Mouse (Mus musculus) limb, embryonic 11.5 days (tissue): ENCODE data around the gene Hdac1. TPM values are rescaled to one million over a fixed set of nuclear protein-coding genes. Genes with fewer than 3 reads are reported as not detected.

Source experiments
- ATAC-seq: fragments of 200-750 bp; cut with Nextera tagmentation; 2 replicates; pipeline ENCODE4 v1.8.0; 2017; ENCODE audit warnings: low read depth; ENCODE audit not compliant: insufficient number of reproducible peaks, low FRiP score, low TSS enrichment
- DNase-seq: peaks from one replicate; pipeline ENCODE4 v3.0.0-alpha.2; 2015; ENCODE audit warnings: low spot score
- H3K27ac ChIP-seq: fragments of 300-500 bp; sonication (generic); replicated peaks from 2 replicates; pipeline ENCODE4 v1.5.1; 2014; ENCODE audit warnings: low read depth, mild to moderate bottlenecking, low read length
- H3K27me3 ChIP-seq: fragments of 300-500 bp; sonication (generic); 2 replicates; pipeline ENCODE4 v1.6.1; 2014; ENCODE audit warnings: mild to moderate bottlenecking, low read length, mixed read lengths; ENCODE audit not compliant: control insufficient read depth, insufficient read depth
- H3K36me3 ChIP-seq: fragments of 300-500 bp; sonication (generic); 2 replicates; pipeline ENCODE4 v1.6.1; 2014; ENCODE audit warnings: mild to moderate bottlenecking, low read length, moderate library complexity, mixed read lengths; ENCODE audit not compliant: control insufficient read depth, insufficient read depth
- H3K4me1 ChIP-seq: fragments of 300-500 bp; sonication (generic); 2 replicates; pipeline ENCODE4 v1.6.1; 2014; ENCODE audit warnings: low read length, mixed read lengths; ENCODE audit not compliant: control insufficient read depth, insufficient read depth
- H3K4me2 ChIP-seq: fragments of 300-500 bp; sonication (generic); 2 replicates; pipeline ENCODE4 v1.6.1; 2014; ENCODE audit warnings: low read depth, mild to moderate bottlenecking, moderate library complexity; ENCODE audit not compliant: severe bottlenecking
- H3K4me3 ChIP-seq: fragments of 300-500 bp; sonication (generic); 2 replicates; pipeline ENCODE4 v1.5.1; 2014; ENCODE audit warnings: low read depth, low read length
- H3K9ac ChIP-seq: fragments of 300-500 bp; sonication (generic); 2 replicates; pipeline ENCODE4 v1.6.1; 2014; ENCODE audit warnings: mild to moderate bottlenecking, low read length
- H3K9me3 ChIP-seq: fragments of 300-500 bp; sonication (generic); 2 replicates; pipeline ENCODE4 v1.6.1; 2016; ENCODE audit warnings: low read length; ENCODE audit not compliant: control insufficient read depth
- WGBS: fragments of 180-500 bp; shearing (Covaris S2); extraction: QIAGEN DNeasy Blood & Tissue Kit; methylation state at CpG from one replicate; pipeline ENCODE4 v1.1.7; 2014; 5-methylcytosine and 5-hydroxymethylcytosine counted together
- polyA plus RNA-seq: library from polyadenylated mRNA; unstranded; fragments of >200 nt; fragmentation: Nextera tagmentation; extraction: Ambion mirVana; gene quantifications from 2 replicates; pipeline ENCODE4 v1.2.1, GENCODE M21; 2014

Gene Hdac1
- polyA plus RNA-seq, 1 experiment from 2014 or later: 309 TPM

DNA sequence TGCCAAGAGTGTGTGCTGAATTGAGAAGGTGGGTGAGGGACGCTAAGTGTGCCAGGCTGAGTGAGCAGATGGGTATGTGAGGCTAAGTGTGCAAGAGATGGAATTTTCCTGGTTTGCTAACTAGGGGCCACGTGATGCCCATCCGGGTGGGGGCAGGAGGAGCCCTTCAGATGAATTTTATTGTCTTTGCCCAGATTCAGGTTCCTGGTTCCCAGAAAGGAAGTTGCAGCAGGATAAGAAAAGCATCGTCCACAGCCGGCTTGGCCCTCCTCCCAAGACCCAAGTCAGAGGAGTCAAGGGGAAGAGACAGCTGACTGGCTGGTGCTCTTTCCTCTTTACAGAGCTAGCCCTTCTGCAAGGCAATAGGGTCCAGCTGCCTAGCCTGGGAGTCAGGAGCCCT lies 36.0 kb upstream of the Hdac1 start, which contains the start of gene Fam167b:
Fam167b (minus strand) TSS at position 84 of the 400 bp plus-strand sequence.
- no peak within 1 kb of the TSS; the same call in 1 of the 2 replicates for H3K9ac ChIP-seq
- H3K4me3 ChIP-seq: no peak within 1 kb of the TSS
- H3K4me1 ChIP-seq: peaks cover 11% of the 10 kb centered on the region; the same call in 1 of the 2 replicates
- ATAC-seq (no peak), DNase-seq (no peak)
- WGBS: 90% methylated on average over 5 of the region's 5 CpGs
- H3K36me3 ChIP-seq: no peaks in the 10 kb centered on the region
- no peak within 1 kb of the TSS for H3K27ac ChIP-seq
- H3K9me3 ChIP-seq: no peaks in the 10 kb centered on the region
- H3K27me3 ChIP-seq: no peaks in the 10 kb centered on the region
- H3K4me2 ChIP-seq: no peak within 1 kb of the TSS

DNA sequence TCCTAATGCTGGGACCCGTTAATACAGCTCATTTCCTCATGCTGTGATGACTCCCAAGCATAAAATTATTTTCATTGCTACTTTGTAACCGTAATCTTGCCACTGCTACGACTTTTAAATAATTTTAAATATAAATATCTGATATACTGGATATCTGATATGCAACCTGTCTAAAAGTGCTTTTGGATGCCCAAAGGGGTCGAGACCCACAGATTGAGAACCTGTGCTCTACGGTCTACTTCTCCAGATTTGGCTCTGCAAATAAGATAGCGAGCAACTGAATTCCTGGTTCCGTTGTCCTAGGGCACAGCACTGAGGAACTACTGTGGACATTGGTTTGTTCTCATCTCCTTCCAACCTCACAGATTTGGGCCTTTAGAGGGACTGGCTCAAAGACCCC lies 35.2 kb upstream of the Hdac1 start:
- Histone ChIP-seq H3K36me3 (no peaks in the 10 kb centered on the region), H3K27me3 (no peaks in the 10 kb centered on the region), H3K9me3 (no peaks in the 10 kb centered on the region), H3K27ac (no peak overlapping the region), H3K4me2 (no peak overlapping the region), H3K4me1 (peaks cover 11% of the 10 kb centered on the region; the same call in 1 of the 2 replicates), H3K4me3 (no peak overlapping the region), H3K9ac (no peak overlapping the region)
- ATAC-seq: no peak
- WGBS: 86% methylated on average over 7 of the region's 7 CpGs
- DNase-seq: no peak

DNA sequence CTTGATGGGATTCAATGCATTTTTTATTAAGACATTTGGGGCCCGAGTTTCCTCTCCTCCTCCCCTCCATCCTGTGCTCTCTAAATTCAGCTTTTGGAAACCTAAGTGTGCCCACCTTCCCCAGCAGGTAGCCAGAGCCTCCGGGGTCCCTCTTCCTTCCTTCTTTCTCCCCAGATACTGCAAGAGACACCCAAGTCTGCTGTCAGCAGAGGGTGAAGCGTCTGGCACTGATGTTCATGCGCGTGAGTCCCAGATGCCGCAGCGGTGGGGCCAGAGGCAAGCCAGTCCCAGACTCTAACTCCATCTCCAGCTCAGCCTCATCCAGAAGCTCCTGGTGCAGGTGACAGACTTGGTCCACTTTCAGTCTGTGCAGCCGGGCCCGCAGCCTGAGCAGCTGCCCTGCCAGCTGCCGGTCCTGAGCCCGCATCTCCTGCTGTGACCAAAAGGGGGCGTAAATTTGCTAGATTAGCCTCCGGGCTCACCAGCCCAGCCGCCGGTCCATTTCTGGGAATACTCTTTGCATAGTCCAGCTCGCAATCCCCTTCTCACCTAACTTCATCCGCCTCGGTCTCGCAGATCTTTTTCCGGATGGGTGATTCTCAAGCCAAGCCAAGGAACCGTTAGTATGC lies 34.5 kb upstream of the Hdac1 start:
- Histone ChIP-seq H3K9ac (peak overlapping the region; percentile 30), H3K27me3 (no peaks in the 10 kb centered on the region), H3K36me3 (no peaks in the 10 kb centered on the region), H3K4me2 (no peak overlapping the region), H3K4me3 (no peak overlapping the region), H3K27ac (no peak overlapping the region), H3K4me1 (peaks cover 11% of the 10 kb centered on the region; the same call in 1 of the 2 replicates), H3K9me3 (no peaks in the 10 kb centered on the region)
- WGBS: 40% methylated on average over 21 of the region's 21 CpGs
- DNase-seq (peak; percentile 76), ATAC-seq (no peak)

DNA sequence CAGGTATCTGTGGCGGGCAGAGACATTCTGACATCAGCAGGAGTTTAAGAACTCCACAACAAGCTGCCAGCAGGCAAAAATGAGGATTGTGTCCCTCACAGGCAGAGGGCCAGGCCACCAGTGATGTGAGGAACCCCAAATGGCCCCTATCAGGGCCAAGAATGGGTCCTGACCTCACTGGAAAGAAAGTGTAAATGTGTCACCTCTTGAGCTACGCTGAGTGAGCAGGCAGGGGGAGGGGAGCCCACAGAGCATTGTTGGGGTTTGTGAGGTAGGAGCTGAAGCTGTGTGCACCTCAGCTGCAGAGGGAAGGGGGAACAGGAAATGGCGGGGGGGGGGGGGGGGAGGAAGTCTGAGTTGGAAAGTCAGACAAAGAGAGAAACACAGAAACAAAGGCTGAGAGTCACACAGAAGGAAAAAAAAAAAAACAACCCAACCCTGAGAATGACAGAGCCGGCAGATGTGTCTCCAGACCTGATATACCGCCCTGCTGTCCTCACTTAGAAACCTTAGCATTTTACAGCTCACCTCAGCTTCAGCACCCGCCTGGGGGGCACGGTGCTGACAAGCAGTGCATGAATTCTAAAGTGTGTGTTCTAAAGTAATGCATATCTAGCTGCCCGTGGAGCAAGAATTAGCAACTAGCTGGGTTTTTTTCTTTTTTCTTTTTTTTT lies 32.8 kb upstream of the Hdac1 start:
- Histone ChIP-seq H3K4me2 (0 out of 2 replicates have a peak overlapping the region, but pooled peaks have one; percentile 4), H3K36me3 (no peaks in the 10 kb centered on the region), H3K4me3 (no peak overlapping the region), H3K27me3 (no peaks in the 10 kb centered on the region), H3K9ac (peak overlapping the region; percentile 55), H3K4me1 (peaks cover 11% of the 10 kb centered on the region; the same call in 1 of the 2 replicates), H3K9me3 (no peaks in the 10 kb centered on the region), H3K27ac (peak overlapping the region; percentile 72)
- 38% methylated on average over 7 of the region's 8 CpGs for WGBS
- ATAC-seq (0 out of 2 replicates have a peak, but pooled peaks have one; percentile 47), DNase-seq (peak; percentile 57)

DNA sequence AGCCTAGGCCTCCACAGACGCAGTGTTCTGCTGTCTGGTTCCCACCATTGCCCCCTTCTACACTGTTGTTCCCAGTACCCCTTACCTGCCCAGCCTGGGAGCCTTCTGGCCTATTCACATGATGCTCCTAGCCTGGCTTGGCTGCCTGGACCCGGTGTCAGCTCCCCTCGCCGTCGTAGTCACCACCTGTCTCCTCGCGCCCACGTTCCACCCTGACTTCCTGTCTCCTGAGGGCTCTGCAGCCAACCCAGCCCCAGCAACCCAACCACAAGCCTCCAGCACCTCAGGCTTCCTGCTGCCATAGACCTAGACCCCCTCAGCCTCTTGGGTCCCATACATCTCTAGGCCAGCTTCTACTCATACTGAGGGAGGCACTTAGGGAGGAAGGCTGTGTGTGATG lies 30.9 kb upstream of the Hdac1 start, which contains the start of gene Lck:
Lck (minus strand) TSS at position 212 of the 400 bp plus-strand sequence.
- Histone ChIP-seq H3K4me2 (no peak within 1 kb of the TSS), H3K36me3 (no peaks in the 10 kb centered on the region), H3K9me3 (no peaks in the 10 kb centered on the region), H3K27ac (no peak within 1 kb of the TSS), H3K4me3 (no peak within 1 kb of the TSS), H3K4me1 (peaks cover 11% of the 10 kb centered on the region; the same call in 1 of the 2 replicates), H3K9ac (no peak within 1 kb of the TSS), H3K27me3 (no peaks in the 10 kb centered on the region)
- DNase-seq: no peak
- ATAC-seq: no peak
- 93% methylated on average over 8 of the region's 8 CpGs for WGBS

DNA sequence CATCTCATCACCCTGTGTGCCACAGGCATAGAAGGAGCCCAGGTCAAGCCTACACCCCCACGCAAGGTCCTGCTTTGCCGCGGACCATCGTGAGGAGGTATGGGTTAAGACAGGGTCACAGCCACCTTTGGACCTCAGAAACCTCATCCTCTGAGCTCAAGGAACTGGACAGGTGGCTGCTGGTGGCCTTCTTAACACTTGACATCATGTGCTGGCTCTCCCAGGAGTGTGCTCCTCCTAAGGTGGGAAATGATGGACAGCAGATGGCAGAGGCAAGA lies 30.5 kb upstream of the Hdac1 start:
- no peak overlapping the region for H3K27ac ChIP-seq
- peaks cover 11% of the 10 kb centered on the region; the same call in 1 of the 2 replicates for H3K4me1 ChIP-seq
- H3K36me3 ChIP-seq: no peaks in the 10 kb centered on the region
- no peaks in the 10 kb centered on the region for H3K27me3 ChIP-seq
- DNase-seq: no peak
- no peak overlapping the region for H3K4me3 ChIP-seq
- WGBS: 99% methylated on average over 4 of the region's 4 CpGs
- no peak for ATAC-seq
- no peak overlapping the region for H3K9ac ChIP-seq
- H3K9me3 ChIP-seq: no peaks in the 10 kb centered on the region
- no peak overlapping the region for H3K4me2 ChIP-seq

DNA sequence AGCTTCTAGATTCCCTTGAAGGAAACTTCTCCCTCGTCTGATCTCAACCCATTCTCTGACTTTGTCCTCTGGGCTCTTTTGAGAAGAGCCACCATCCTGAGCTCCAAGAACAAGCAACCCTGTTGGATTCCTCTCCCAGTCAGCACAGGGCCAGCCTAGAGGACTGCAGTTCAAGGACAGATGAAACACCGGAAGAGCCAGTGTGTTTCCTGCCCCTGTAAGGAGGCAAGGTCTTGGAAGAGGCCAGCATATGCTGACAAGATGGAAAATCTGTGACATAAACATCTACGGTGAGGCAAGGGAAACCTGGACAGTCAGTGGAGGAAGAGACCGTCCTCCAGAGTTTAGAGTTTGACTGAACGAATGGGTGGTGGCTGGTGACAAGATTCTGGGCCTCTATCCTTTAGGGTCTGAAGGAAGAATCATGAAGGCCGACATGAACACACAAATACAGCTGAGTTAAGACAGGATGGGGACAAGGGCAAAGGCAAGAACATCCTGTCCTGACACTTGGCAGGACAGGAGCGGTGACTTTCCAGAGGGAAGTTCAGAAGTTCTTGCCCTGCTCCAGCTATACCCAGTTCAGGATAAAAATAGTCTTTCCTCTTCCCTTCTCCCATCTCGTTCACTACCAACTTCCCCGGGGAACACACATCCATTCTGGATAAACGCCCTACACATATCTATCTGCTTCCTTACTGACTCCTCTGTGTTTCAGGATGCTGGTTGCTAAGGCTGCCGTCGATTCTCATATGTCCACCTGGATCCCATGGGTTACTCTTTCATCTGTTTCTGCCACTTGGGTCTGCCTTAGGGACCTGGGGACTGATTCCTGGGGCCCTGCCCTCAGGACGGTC lies 30.0 kb upstream of the Hdac1 start:
- Histone ChIP-seq H3K9ac (no peak overlapping the region), H3K4me1 (peaks cover 11% of the 10 kb centered on the region; the same call in 1 of the 2 replicates), H3K9me3 (no peaks in the 10 kb centered on the region), H3K4me3 (no peak overlapping the region), H3K27ac (no peak overlapping the region), H3K27me3 (no peaks in the 10 kb centered on the region), H3K36me3 (no peaks in the 10 kb centered on the region), H3K4me2 (no peak overlapping the region)
- DNase-seq: no peak
- ATAC-seq: no peak
- 85% methylated on average over 13 of the region's 13 CpGs for WGBS

DNA sequence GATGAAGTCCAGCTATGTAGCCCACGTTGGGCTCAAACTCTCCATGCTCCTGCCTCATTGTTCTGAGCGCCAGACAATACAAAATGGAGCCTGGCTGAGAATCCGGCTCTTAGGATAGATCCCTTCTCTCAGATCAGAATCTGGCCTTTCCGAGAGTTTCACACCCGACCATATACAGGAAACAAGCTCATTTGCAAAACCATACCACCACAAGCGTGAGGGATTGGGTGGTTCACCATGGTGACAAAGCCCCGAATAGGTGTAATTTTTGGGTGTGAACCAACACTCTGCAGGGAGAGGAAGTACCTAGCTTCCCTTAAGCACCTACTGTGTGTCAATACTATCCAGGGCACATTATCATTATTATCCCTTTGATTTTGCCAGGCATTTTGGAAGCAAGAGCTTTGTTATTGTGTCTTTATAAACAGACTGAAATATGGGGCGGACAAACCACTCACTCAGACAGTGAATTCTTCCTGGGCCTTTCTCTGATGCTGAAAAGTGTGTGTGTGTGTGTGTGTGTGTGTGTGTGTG lies 29.1 kb upstream of the Hdac1 start:
- H3K27me3 ChIP-seq: no peaks in the 10 kb centered on the region
- H3K9me3 ChIP-seq: no peaks in the 10 kb centered on the region
- H3K36me3 ChIP-seq: no peaks in the 10 kb centered on the region
- ATAC-seq (no peak), DNase-seq (no peak)
- no peak overlapping the region for H3K27ac ChIP-seq
- no peak overlapping the region for H3K9ac ChIP-seq
- no peak overlapping the region for H3K4me3 ChIP-seq
- H3K4me2 ChIP-seq: no peak overlapping the region
- 74% methylated on average over 8 of the region's 8 CpGs for WGBS
- H3K4me1 ChIP-seq: peaks cover 6% of the 10 kb centered on the region; the same call in 1 of the 2 replicates
